Mouse (Mus musculus) frontal cortex, postnatal 25 days (tissue): ENCODE data around the gene Pik3c2b.
"Not testable (repeated sequence)": the region's sequence is repeated elsewhere in the genome, so short reads cannot be mapped to it uniquely, and the experiment has no call there.

Experiments used
- DNase-seq, 2 experiments: peaks; one replicate each; pipeline ENCODE4 v3.0.0; 2022; ENCODE audit warnings: low spot score in 2 of 2

Gene Pik3c2b

DNA sequence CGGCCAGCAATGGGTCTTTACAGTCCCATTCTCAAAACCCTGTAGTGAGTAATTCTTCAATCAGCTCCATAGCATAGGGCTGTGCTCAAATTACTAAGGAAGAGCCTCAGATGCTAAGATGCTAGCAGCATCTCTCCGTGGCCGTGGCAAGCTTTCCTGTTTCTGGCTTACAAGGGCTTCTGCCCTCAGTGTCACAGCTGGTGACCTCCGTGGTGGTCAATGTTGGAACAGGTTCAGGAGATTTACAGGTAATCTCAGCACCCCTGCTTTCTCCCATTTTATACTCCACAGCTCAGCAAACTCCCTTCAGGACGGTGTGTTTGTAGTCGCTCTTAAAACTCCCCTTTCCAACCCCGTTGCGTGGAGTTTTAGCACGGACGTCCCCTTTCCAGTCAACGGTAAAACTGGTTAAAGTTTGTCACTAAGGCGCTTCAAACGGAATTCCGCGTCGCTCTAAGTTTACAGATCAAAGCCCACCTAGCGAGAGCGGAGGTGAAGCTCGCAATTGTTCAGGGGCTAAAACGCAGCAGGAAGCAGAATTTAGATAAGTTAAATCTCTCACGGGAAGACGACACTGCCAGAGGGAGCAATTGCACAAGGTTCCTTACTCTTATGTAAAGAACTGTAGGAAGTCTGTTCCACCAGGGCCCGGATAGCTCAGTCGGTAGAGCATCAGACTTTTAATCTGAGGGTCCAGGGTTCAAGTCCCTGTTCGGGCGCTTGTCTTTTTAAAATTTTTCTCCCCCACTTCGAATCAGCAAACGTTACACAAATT, 12.0 kb upstream of the Pik3c2b start:
- DNase-seq: peak; percentile 54 to 67

DNA sequence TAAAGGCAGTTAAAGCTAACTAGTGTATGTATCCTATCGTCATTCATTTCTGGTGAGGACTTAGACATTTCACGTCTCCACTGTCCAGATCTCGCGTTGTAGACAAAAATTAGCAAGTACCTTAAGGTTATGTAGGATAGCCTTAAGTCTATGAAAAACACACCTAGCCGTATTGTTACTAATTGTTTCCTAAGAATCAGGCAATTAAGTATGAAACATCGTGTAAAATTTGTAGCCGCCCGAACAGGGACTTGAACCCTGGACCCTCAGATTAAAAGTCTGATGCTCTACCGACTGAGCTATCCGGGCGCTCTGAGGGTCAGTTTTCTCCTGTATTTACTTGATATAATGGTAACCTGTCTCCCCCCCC, 11.4 kb upstream of the Pik3c2b start:
- peak; percentile 45 to 52 for DNase-seq

DNA sequence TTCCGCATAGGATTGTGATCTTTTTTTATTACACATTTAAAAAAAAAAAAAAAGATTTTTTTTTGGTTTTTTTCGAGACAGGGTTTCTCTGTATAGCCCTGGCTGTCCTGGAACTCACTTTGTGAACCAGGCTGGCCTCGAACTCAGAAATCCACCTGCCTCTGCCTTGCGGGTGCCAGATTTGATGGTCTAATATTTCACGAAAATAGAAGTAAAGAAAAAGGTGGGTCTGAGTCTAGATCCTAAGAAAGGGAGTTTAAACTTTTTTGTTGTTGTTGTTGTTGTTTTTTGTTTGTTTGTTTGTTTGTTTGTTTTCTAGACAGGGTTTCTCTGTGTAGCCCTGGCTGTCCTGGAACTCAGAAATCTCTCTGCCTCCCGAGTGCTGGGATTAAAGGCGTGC, 10.8 kb upstream of the Pik3c2b start:
- not testable (repeated sequence) for DNase-seq

DNA sequence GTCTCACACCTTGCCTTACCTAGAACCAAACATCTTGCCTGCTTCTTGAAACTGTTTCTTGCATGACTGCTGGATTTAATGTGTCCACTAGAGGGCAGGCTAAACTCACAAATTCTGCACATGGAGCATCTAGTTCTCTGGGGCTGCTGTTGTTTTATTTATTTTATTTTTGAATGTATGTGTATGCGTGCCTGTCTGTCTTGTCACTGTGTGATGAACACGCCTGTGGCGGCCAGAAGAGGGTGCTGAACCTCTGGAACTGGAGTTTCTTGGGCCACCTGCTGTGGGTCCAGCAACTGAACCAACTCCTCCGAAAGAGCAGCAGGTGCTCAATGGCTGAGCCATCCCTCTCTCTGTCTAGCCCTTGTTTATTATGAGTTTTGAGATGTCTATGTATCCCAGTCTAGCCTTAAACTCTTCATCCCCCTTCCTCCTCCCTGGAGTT, 5.9 kb upstream of the Pik3c2b start:
- peak in 1 of 2 experiments; percentile 32 for DNase-seq

DNA sequence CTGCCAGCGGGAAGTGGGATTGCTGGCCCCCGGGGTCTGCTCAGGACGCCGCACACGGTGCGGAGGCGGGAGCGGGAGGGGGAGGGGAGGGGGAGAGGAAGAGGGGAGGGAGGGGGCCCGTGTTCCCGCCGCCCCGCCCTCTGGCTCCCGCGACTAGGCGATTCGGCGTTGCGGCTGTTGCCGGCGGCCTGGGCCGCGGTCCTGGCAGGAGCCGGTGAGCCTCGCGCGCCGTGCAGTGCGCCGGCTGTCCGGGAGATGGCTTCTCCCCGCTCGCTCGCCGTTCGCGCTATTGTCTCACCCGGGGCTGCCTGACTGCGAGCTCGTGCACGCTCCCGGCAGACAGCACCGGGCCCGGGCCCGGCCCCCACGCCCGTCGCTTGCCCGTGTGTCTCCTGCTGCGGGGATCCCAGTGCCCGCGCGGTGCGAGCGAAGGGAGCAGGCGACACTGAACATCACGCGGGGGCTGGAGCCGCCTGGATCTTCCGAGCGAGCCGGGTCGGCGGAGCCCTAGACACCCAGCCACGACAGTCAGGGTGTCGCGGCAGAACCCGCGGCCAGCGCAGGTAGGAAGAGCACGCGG, 484 bp downstream of the Pik3c2b start:
- DNase-seq: peak; percentile 38 to 46

DNA sequence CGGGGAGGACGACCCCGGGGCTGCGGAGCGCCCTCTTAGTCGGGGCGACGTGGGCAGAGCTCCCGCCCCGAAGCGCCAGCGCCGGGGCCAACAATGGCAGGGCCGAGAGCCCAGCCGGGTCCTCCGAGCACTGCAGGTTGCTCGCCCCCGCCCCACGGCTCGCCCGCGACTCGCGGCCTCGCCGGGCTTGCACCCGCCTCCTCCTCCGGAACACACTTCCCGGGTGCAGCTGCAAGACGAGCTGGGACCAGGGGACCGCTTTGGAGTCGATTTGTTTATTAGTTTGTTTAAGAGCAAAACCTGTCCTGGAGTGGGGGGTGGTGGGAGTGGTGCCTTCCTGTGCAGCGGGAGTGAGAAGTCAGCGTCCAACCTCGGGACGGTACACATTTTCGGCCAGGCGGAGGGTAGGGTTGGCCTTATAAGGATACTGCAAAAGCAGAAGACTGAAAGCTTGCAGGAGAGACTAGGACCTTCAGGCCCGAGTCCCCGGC, 1.0 kb downstream of the Pik3c2b start:
- DNase-seq: no peak

DNA sequence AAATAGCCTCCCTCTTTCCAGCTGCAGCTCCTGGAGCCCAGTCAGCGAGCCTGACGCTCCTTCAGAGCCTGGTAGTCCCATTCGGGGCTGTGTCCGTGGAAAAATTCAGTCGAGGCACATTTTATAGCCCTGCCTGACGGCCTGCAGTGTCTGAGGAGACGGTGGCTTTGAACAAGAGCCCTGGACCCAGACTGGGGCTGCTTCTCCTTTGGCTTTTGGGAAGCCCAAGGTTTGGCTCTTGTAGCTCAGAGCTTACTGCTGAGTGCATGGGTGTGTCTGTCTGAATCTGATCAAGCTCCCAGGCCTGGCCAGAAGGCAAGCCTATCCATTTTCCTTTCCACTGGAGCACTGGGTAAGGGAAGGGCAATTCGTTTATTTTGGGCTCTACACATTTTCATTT, 2.1 kb downstream of the Pik3c2b start:
- no peak for DNase-seq

DNA sequence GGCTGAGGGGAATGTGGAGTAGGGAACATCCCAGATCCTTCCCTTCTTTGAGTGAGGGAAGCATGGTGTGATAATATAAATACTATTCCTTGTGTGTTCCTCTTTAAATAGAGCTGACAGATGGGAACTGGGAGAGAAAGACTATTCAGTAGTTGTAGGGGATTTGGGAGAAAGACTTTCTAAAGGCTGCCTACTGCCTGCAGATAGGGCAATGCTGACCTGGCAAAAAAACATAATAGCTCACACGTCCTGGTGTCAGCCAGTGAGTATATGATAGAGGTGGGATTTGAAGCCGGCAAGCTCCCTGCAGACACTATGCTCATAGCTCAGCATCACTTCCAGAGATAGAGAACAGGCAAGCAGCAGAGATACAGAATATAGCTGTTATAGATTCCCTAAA, 3.2 kb downstream of the Pik3c2b start:
- no peak for DNase-seq

DNA sequence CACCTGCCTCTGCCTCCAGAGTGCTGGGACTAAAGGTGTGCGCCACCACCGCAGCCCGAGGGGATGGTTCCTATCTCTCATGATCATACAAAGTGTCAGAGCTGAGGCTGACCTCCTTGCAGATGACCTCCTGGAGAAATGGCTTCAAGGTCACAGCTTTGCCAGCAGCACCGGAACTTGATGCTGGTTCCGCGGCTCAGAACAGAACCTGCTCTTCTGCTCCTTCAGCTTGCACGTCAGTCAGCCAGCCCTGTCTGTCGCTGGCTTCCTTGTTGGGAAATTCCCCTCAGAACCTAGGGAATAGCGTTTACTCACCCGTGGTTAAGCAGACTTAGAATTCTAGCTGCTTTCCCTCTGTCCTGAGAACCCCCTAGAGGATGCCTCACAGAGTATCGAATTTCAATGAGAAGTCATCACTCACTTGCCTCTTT, 4.5 kb downstream of the Pik3c2b start:
- DNase-seq: no peak

DNA sequence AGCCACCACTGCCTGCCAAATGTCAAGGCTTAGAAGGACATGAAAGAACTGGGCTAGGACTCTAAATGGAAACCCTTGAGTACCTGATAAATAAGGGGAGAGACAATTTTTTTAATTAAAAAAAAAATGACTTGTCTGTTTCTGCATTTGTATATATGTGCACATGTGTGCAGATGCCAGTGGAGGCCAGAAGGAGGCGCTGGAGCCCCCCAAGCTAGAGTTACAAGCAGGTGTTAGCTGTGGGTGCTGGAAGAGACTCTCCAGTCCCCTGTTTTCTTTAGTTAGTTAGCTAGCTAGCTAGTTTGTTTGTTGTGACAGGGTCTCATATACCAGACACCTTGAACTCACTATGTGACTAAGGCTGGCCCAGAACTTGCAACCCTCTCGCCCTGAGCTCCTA, 6.4 kb downstream of the Pik3c2b start:
- DNase-seq: no peak

DNA sequence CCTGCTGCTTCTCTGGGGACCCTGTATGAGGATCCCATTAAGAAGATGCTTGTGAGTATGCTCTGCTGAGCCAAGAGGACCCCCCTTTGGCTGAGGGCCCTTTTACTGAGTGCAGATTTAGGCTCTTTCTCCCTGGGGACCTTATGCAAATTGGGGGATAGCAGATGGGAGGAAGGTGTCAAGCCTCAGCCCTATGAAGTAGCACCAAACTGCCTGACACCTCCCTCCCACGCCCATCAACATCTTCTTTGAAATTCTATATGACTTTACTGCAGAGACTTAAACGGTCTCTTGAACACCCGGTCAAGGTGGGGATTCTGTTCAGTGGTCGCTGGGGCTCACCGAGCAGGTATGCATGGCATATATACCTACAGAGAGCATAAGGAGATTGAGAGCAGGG, 7.6 kb downstream of the Pik3c2b start:
- no peak for DNase-seq

DNA sequence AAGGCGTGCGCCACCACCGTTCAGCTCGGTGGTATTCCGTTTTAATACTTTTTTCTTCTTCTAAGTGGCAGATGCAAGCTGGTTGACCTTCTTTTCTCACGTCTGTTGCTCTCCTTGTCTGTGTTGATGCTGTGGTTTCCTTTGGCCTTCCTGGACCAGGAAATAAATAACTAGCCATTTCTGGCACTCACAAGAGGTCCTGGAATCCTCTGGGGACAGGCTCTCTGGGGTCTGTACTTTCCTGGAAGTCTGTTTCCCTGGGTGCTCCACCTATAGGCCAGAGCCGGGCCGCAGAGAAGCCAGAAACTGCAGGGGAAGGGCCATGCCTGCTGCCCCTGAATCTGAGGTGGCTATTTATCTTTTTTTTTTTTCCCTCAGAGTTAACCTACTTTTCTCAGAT, 8.9 kb downstream of the Pik3c2b start:
- no peak for DNase-seq

DNA sequence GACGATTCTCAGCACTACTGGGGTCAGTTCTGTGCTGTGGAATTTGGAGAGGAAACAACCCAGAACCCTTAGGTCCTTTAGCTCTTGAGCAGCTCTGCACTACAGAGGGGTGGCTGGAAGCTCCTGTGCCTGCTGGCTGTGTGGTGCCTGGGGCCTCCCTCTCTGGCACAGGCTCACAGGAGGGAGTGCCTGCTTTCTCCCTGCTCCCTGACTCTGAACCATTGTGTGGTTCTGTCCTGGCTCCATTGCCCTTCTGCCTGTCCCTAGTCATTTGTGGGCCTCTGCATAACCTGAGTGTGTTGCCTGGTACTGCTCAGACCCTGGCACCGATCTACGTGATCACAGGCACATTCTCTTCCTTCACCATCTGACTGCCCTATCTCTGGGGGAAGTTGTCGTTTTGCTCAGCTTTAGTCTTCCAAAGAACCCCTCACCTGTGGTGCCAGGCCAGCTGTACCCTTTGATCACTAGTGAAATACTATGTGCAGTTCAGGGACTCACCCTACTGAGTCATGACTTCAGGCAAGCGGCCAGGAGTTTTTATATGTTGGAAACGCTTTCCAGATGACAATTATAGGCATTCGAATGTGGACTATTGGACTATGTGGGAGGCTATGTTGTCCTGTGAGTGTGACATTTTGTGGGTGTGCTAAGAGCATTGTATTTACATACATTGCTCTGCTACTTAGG, 12.0 kb downstream of the Pik3c2b start:
- DNase-seq: no peak

DNA sequence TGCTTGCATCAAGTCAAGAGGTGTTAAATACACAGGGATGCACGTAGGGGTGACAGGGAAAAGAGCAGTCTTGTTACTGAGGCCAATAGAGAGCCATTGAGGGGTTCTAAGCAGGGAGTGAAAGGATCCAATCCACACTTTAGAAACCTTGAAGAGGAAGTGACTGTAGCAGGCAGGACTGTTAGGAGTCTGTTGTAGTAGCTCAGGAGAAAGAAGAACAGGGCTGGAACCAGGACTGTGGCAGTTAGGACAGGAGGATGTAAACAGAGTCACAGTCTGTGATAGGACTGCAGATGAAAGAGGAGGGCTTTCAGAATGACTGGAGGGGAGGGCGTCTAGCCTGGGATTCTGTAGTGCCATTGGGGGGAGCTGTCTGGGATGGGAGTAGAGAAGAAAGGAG, 14.1 kb downstream of the Pik3c2b start:
- DNase-seq: no peak

DNA sequence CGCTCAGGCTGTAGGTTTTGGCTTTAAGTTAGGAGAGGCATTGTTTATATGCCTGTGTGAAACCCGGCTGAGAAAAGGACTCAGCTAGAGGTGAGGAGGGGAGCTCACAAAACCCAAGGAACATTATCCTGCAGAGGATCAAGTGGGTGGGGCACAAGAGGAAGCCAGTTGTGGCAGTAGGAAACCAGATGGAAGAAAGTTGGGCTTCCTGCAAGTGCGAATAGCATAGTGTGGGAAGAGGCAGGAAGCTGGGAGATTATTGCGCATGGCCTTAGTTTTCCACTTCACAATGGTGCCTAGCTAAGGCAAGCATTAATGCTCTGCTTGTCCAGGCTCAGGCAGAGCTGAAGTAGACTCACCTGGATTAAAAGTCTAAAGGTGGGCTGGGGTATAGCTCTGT, 15.2 kb downstream of the Pik3c2b start:
- no peak for DNase-seq

DNA sequence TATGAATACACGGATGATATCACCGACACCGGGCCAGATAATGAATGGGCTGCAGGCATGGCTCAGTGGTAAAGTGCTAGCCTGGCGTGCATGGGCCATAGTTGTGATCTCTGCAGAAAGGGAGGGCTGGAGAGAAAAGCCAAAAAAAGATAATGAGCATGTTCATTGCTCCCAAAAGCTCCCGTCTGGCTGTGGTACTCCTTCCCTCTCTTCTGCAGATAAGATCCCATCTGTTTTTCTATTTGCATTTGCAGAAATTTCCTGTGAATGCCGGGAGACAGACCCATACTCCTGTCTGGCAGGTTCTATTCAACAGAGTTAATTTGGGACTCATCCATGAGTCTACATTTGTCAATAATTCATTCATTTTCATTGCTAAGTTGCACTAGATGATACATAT, 17.7 kb downstream of the Pik3c2b start:
- no peak for DNase-seq

DNA sequence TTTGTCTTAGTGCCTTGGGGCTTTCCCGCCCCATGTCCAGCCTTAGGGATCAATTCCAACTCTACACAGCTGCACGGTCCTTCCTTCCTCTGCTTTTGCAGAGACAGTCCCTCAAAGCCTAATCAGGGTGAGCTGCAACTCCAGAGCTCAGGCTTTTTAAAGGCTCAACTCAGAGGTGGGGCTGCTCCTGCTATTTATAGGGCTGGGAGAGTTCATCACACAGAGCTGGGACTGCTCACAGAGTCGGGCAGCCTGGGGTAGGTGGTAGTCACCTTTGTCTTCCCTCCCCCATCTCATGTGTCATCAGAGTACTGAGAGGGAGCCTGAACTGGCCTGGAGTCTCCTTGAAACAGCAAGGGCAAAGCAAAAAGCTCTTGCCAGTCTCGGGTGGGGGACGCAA, 22.8 kb downstream of the Pik3c2b start:
- no peak for DNase-seq

DNA sequence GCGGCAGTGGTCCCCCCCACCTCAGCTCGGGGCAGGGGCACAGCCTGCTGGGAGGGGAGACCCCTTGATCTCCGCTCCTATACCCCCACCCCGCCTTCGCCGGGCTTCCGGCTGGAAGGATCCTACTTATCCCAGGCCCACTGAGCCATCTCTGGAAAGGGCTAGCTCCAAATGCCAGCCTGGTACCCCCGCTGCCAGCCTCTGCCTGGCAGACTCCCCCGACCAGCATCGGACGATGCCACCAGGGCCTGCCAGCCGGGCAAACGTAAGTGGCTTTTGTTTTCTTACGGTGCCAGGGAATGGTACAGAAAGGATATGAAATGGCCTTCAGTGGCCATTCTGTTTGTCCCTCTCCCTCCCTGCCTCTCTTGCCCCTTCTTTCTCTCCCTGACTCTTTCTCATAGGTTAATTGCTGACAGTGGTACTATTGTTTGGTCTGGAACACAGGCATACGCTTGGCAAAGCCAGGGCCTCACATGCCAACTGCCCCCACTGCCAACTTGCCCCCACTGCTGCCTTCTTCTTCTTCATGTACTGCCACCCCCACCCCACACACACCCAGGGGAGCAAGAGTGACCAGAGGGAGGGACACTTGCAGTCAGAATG, 23.3 kb downstream of the Pik3c2b start:
- no peak for DNase-seq

DNA sequence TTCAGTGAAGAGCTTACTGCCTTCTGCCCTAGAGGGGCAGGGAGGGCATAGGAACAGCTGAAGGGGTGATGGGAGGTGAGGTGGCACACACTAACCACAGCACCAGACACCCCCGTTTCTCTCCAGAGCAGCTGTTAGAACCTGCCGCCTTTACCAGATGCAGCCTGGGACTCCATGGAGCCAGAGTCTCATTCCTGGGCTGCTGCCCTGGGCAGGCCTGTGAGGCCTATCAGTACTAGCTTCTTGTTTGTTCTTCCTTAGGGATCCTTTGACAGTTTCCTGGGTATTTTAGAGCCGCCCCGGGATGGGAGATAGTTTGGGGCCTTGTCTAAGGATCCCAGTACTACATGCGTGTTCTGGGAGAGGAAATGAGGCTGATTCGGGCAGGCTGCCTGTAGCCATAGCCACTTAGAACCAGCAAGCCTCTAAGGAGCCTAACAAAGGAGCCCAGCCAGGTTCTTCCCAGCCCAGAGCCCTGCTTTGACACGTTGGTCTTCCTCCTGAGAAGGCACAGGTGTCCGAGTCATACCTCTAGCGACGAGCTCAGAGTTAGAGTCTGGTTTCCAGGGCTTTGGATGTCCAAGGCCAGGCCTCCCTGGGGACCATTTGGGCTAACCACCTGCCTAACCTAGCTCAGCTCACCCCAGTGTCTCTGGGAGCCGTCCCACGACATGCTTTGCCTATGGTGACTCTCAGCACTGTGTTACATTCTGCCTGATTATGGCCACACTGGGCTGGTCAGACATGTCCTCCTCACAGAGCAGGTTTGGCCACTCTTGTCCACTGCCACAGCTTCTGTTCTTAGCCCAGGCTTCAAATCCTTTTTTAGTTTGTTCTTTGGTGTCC, 24.0 kb downstream of the Pik3c2b start:
- DNase-seq: no peak

DNA sequence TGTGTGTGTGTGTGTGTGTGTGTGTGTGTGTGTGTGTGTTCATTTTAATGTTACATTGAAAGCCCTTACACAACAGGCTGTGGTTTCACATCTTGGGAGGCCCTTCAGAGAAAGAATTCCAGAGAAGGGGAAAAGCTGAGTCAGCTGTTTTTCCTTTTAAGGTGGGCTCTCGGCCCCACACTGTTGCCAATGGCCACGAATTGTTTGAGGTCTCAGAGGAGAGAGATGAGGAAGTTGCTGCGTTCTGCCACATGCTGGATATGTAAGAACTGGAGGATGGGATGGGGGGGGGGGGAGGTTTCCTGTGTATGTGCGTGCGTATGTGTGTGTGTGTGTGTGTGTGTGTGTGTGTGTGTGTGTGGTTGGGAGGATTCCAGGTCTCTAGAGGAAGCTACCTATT, 24.7 kb downstream of the Pik3c2b start:
- DNase-seq: no peak

DNA sequence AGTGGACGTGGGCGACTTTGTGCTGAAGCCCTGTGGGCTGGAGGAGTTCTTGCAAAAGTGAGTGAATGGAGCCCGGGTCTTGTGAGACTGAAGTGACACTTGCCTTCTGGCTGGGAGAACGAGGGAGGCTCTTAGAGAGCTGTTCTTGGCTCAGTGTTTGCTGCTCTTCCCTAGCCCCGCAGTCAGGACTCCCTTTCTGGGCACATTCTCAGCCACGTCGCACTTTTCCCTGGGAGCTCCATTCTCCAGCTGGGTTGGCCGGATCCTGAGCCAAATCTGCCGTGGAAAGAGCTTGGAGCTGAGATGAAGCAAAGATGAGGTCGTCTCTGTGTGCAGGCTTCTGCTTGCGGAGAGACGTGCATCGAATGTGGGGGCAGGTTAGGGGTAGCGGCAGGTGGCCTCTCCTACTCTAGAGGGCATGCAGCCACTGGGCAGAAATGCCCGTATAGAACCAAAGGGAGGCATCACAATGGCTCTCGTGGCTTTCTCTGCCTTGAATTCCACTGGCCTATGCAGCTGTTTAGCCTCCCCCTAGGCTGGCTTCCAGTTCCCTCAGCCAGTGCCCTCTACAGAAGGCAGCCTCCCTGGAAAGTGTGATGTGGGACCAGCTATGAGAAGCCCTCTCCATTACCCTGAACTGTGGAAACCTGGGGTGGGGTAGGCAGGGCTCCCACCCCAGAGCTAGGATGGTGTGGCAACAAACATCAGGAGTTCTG, 26.4 kb downstream of the Pik3c2b start:
- DNase-seq: peak in 1 of 2 experiments; percentile 34
